ENCODE assay signal across 10 mouse cellular contexts in genomic region chr8:84230735-84231134, GRCm38 (mm10). TPM values are rescaled to one million over a fixed set of nuclear protein-coding genes. Genes with fewer than 3 reads are reported as not detected.
A peak's percentile ranks its signal among the peaks of the same experiment; 100 is the strongest.
DNase-seq lines count a peak whose midpoint lies in the region; ATAC-seq and TF ChIP-seq lines count a peak whose summit lies in the region.
"Had no signal": no experiment of that assay in that cellular context is flagged by ENCODE, and none has a peak within 500 bp of the region (broad histone marks: within the 10 kb centered on the region; RNA-seq: fewer than 3 reads in every experiment).

No protein-coding gene starts in this region.

- peak; percentile 12; the same call in 1 of the 2 replicates for TF ChIP-seq RAD21 in MEL (IDR thresholded peaks at IDR 0.05; ENCODE audit: low read depth, low read length)

- H3K27ac ChIP-seq in intestine, embryonic 14.5 days (ENCODE audit: low read depth) = no peak overlapping the region
- H3K27ac ChIP-seq in intestine, embryonic 15.5 days = no peak overlapping the region
- H3K27ac ChIP-seq in midbrain, embryonic 13.5 days = no peak overlapping the region
- H3K27ac ChIP-seq in midbrain, embryonic 16.5 days (ENCODE audit: low read length) = no peak overlapping the region
- no peak overlapping the region for H3K27ac ChIP-seq in MEL (ENCODE audit: control insufficient read depth, low read depth, low read length)
- no peak overlapping the region for H3K27ac ChIP-seq in forebrain, embryonic 13.5 days
- H3K27ac ChIP-seq: embryonic facial prominence, embryonic 15.5 days had no signal

- H3K9me3 ChIP-seq in intestine, embryonic 14.5 days (ENCODE audit: control insufficient read depth, low read length) = no peaks in the 10 kb centered on the region
- no peaks in the 10 kb centered on the region for H3K9me3 ChIP-seq in intestine, embryonic 15.5 days
- no peaks in the 10 kb centered on the region for H3K9me3 ChIP-seq in midbrain, embryonic 13.5 days
- H3K9me3 ChIP-seq in midbrain, embryonic 16.5 days (replicated peaks; ENCODE audit: control insufficient read depth, low read length, poor library complexity, severe bottlenecking) = no peaks in the 10 kb centered on the region
- no peaks in the 10 kb centered on the region for H3K9me3 ChIP-seq in MEL (replicated peaks; ENCODE audit: insufficient read depth, low read length)
- H3K9me3 ChIP-seq in forebrain, embryonic 13.5 days (replicated peaks) = no peaks in the 10 kb centered on the region
- H3K9me3 ChIP-seq: embryonic facial prominence, embryonic 15.5 days had no signal

- WGBS in intestine, embryonic 14.5 days = 74% methylated on average over 17 of the region's 17 CpGs
- 77% methylated on average over 17 of the region's 17 CpGs for WGBS in intestine, embryonic 15.5 days
- WGBS in midbrain, embryonic 13.5 days = 79% methylated on average over 17 of the region's 17 CpGs
- 72% methylated on average over 17 of the region's 17 CpGs for WGBS in midbrain, embryonic 16.5 days
- 75% methylated on average over 17 of the region's 17 CpGs for WGBS in forebrain, embryonic 13.5 days

- no peak for DNase-seq in intestine, embryonic 14.5 days (ENCODE audit: low spot score)
- no peak for DNase-seq in MEL (ENCODE audit: low read depth, low spot score)
- DNase-seq in induced T-regulatory cell, adult 2 months (ENCODE audit: low read depth) = peak; percentile 40
- DNase-seq: adrenal gland, adult 8-10 months; cerebellum, adult 18-20 months had no signal

- H3K4me2 ChIP-seq in intestine, embryonic 14.5 days (ENCODE audit: low read length) = no peak overlapping the region
- no peak overlapping the region for H3K4me2 ChIP-seq in intestine, embryonic 15.5 days (replicated peaks)
- H3K4me2 ChIP-seq in midbrain, embryonic 13.5 days (replicated peaks) = no peak overlapping the region
- no peak overlapping the region for H3K4me2 ChIP-seq in midbrain, embryonic 16.5 days (ENCODE audit: low read length)
- no peak overlapping the region for H3K4me2 ChIP-seq in forebrain, embryonic 13.5 days
- H3K4me2 ChIP-seq: embryonic facial prominence, embryonic 15.5 days had no signal

- no peak for TF ChIP-seq POLR2A in MEL (IDR thresholded peaks at IDR 0.05; ENCODE audit: control insufficient read depth in 1 of 2, insufficient read depth in 1 of 2, low read depth in 1 of 2, low read length in 2 of 2, poor library complexity in 1 of 2)

- no peak overlapping the region for H3K4me3 ChIP-seq in intestine, embryonic 14.5 days (ENCODE audit: low read depth, low read length)
- H3K4me3 ChIP-seq in intestine, embryonic 15.5 days (replicated peaks) = no peak overlapping the region
- no peak overlapping the region for H3K4me3 ChIP-seq in midbrain, embryonic 13.5 days (replicated peaks)
- no peak overlapping the region for H3K4me3 ChIP-seq in midbrain, embryonic 16.5 days (ENCODE audit: low read depth, low read length)
- no peak overlapping the region for H3K4me3 ChIP-seq in MEL (ENCODE audit: control insufficient read depth in 1 of 2, insufficient read depth in 1 of 2, low read depth in 2 of 2, low read length in 2 of 2)
- H3K4me3 ChIP-seq in forebrain, embryonic 13.5 days = no peak overlapping the region
- H3K4me3 ChIP-seq: embryonic facial prominence, embryonic 15.5 days had no signal

- 0 out of 2 replicates have a peak, but pooled peaks have one; percentile 4 for ATAC-seq in intestine, embryonic 14.5 days (replicated peaks; ENCODE audit: low FRiP score, low TSS enrichment, low read depth)
- ATAC-seq in intestine, embryonic 15.5 days = no peak
- 0 out of 2 replicates have a peak, but pooled peaks have one; percentile 21 for ATAC-seq in midbrain, embryonic 13.5 days
- ATAC-seq in midbrain, embryonic 16.5 days = no peak
- no peak for ATAC-seq in forebrain, embryonic 13.5 days

- H3K79me2 ChIP-seq in MEL (ENCODE audit: control insufficient read depth, insufficient read depth, low read length, poor library complexity) = no peaks in the 10 kb centered on the region

- peak in 2 of 3 experiments; percentile 38 to 44; a peak in 4 of 6 replicates for TF ChIP-seq CTCF in MEL (IDR thresholded peaks at IDR 0.05 in 2 of 3, conservative IDR thresholded peaks at IDR 0.05 in 1 of 3; ENCODE audit: control insufficient read depth in 1 of 3, insufficient read depth in 1 of 3, low read depth in 2 of 3, low read length in 3 of 3, poor library complexity in 1 of 3, severe bottlenecking in 1 of 3)

- H3K4me1 ChIP-seq in intestine, embryonic 14.5 days (replicated peaks; ENCODE audit: control insufficient read depth, insufficient read depth, low read length) = peaks cover 5% of the 10 kb centered on the region; the same call in 1 of the 2 replicates
- peaks cover 6% of the 10 kb centered on the region for H3K4me1 ChIP-seq in intestine, embryonic 15.5 days (replicated peaks)
- peaks cover 34% of the 10 kb centered on the region for H3K4me1 ChIP-seq in midbrain, embryonic 13.5 days (replicated peaks)
- peaks cover 20% of the 10 kb centered on the region for H3K4me1 ChIP-seq in midbrain, embryonic 16.5 days (ENCODE audit: control insufficient read depth, insufficient read depth, low read length)
- no peaks in the 10 kb centered on the region for H3K4me1 ChIP-seq in MEL (ENCODE audit: control insufficient read depth in 1 of 2, insufficient read depth in 2 of 2, low read length in 2 of 2)
- peaks cover 32% of the 10 kb centered on the region for H3K4me1 ChIP-seq in forebrain, embryonic 13.5 days

- H3K27me3 ChIP-seq in intestine, embryonic 14.5 days (replicated peaks; ENCODE audit: control insufficient read depth, insufficient read depth, low read length) = no peaks in the 10 kb centered on the region
- no peaks in the 10 kb centered on the region for H3K27me3 ChIP-seq in intestine, embryonic 15.5 days (replicated peaks)
- H3K27me3 ChIP-seq in midbrain, embryonic 13.5 days = no peaks in the 10 kb centered on the region
- H3K27me3 ChIP-seq in midbrain, embryonic 16.5 days (ENCODE audit: control insufficient read depth, insufficient read depth, low read depth, low read length) = no peaks in the 10 kb centered on the region
- H3K27me3 ChIP-seq in MEL (ENCODE audit: control insufficient read depth in 1 of 2, insufficient read depth in 2 of 2, low read length in 2 of 2) = no peaks in the 10 kb centered on the region
- H3K27me3 ChIP-seq in forebrain, embryonic 13.5 days = no peaks in the 10 kb centered on the region
- H3K27me3 ChIP-seq: embryonic facial prominence, embryonic 15.5 days had no signal

- peaks cover 69% of the 10 kb centered on the region for H3K36me3 ChIP-seq in intestine, embryonic 14.5 days (ENCODE audit: control insufficient read depth, insufficient read depth, low read length)
- H3K36me3 ChIP-seq in intestine, embryonic 15.5 days = peaks cover 20% of the 10 kb centered on the region
- peaks cover 92% of the 10 kb centered on the region for H3K36me3 ChIP-seq in midbrain, embryonic 13.5 days
- H3K36me3 ChIP-seq in midbrain, embryonic 16.5 days (ENCODE audit: control insufficient read depth, insufficient read depth, low read length) = peaks cover 35% of the 10 kb centered on the region
- H3K36me3 ChIP-seq in MEL (ENCODE audit: control insufficient read depth in 1 of 2, insufficient read depth in 2 of 2, low read length in 2 of 2) = no peaks in the 10 kb centered on the region
- peaks cover 92% of the 10 kb centered on the region for H3K36me3 ChIP-seq in forebrain, embryonic 13.5 days (ENCODE audit: poor library complexity, severe bottlenecking)

- no peak for TF ChIP-seq EP300 in MEL (IDR thresholded peaks at IDR 0.05; ENCODE audit: low read depth in 1 of 2, low read length in 2 of 2)

- no peak overlapping the region for H3K9ac ChIP-seq in intestine, embryonic 14.5 days (ENCODE audit: low read length)
- no peak overlapping the region for H3K9ac ChIP-seq in intestine, embryonic 15.5 days
- no peak overlapping the region for H3K9ac ChIP-seq in midbrain, embryonic 13.5 days (replicated peaks)
- H3K9ac ChIP-seq in midbrain, embryonic 16.5 days (ENCODE audit: low read depth, low read length) = no peak overlapping the region
- H3K9ac ChIP-seq in MEL (ENCODE audit: control insufficient read depth, low read depth, low read length, poor library complexity, severe bottlenecking) = no peak overlapping the region
- no peak overlapping the region for H3K9ac ChIP-seq in forebrain, embryonic 13.5 days
- H3K9ac ChIP-seq: embryonic facial prominence, embryonic 15.5 days had no signal

RNA-seq across cellular contexts. Expression of gene Zswim4, which starts 6.1 kb away (rescaled TPM):
- polyA plus RNA-seq in intestine, embryonic 14.5 days (2014; fragmentation: Nextera tagmentation; extraction: Ambion mirVana) = 10.9 and 11.5 TPM in 2 replicates
- 9.0 TPM in 2 replicates for polyA plus RNA-seq in intestine, embryonic 15.5 days (2015; fragmentation: Nextera tagmentation; extraction: Ambion mirVana)
- 44.9 and 47.4 TPM in 2 replicates for polyA plus RNA-seq in midbrain, embryonic 13.5 days (2015; fragmentation: Nextera tagmentation; extraction: Ambion mirVana)
- 22.4 and 26.4 TPM in 2 replicates for polyA plus RNA-seq in midbrain, embryonic 16.5 days (2015; fragmentation: Nextera tagmentation; extraction: Ambion mirVana)
- total RNA-seq in MEL (2012; rRNA removed) = 3.6 and 4.4 TPM in 2 replicates
- polyA plus RNA-seq in MEL (2012; ENCODE audit: insufficient read depth in 1 of 2, insufficient read length in 2 of 2, low read depth in 1 of 2, low replicate concordance in 2 of 2, missing spikeins in 1 of 2) = 1 to 10 TPM in 1 of 2 experiments, not detected in 1; 7.4 TPM
- 43.1 and 44.0 TPM in 2 replicates for polyA plus RNA-seq in forebrain, embryonic 13.5 days (2015; fragmentation: Nextera tagmentation; extraction: Ambion mirVana)

RNA-seq across cellular contexts. Expression of gene D8Ertd738e, which starts 18.8 kb away (rescaled TPM):
- polyA plus RNA-seq in intestine, embryonic 14.5 days (2014; fragmentation: Nextera tagmentation; extraction: Ambion mirVana) = 377 and 380 TPM in 2 replicates
- polyA plus RNA-seq in intestine, embryonic 15.5 days (2015; fragmentation: Nextera tagmentation; extraction: Ambion mirVana) = 292 and 312 TPM in 2 replicates
- 261 and 273 TPM in 2 replicates for polyA plus RNA-seq in midbrain, embryonic 13.5 days (2015; fragmentation: Nextera tagmentation; extraction: Ambion mirVana)
- 229 and 244 TPM in 2 replicates for polyA plus RNA-seq in midbrain, embryonic 16.5 days (2015; fragmentation: Nextera tagmentation; extraction: Ambion mirVana)
- total RNA-seq in MEL (2012; rRNA removed) = 159 and 164 TPM in 2 replicates
- 100 to 1,000 TPM in 1 of 2 experiments, not detected in 1; 149 TPM for polyA plus RNA-seq in MEL (2012; ENCODE audit: insufficient read depth in 1 of 2, insufficient read length in 2 of 2, low read depth in 1 of 2, low replicate concordance in 2 of 2, missing spikeins in 1 of 2)
- 294 and 310 TPM in 2 replicates for polyA plus RNA-seq in forebrain, embryonic 13.5 days (2015; fragmentation: Nextera tagmentation; extraction: Ambion mirVana)

RNA-seq across cellular contexts. Expression of gene Mri1, which starts 26.4 kb away (rescaled TPM):
- polyA plus RNA-seq in intestine, embryonic 14.5 days (2014; fragmentation: Nextera tagmentation; extraction: Ambion mirVana) = 79.7 and 90.6 TPM in 2 replicates
- 72.4 and 77.5 TPM in 2 replicates for polyA plus RNA-seq in intestine, embryonic 15.5 days (2015; fragmentation: Nextera tagmentation; extraction: Ambion mirVana)
- 49.7 and 57.5 TPM in 2 replicates for polyA plus RNA-seq in midbrain, embryonic 13.5 days (2015; fragmentation: Nextera tagmentation; extraction: Ambion mirVana)
- 41.1 and 43.4 TPM in 2 replicates for polyA plus RNA-seq in midbrain, embryonic 16.5 days (2015; fragmentation: Nextera tagmentation; extraction: Ambion mirVana)
- total RNA-seq in MEL (2012; rRNA removed) = 26.8 and 27.8 TPM in 2 replicates
- polyA plus RNA-seq in MEL (2012; ENCODE audit: insufficient read depth in 1 of 2, insufficient read length in 2 of 2, low read depth in 1 of 2, low replicate concordance in 2 of 2, missing spikeins in 1 of 2) = 10 to 100 TPM in 1 of 2 experiments, not detected in 1; 43.2 TPM
- 57.3 and 64.1 TPM in 2 replicates for polyA plus RNA-seq in forebrain, embryonic 13.5 days (2015; fragmentation: Nextera tagmentation; extraction: Ambion mirVana)

RNA-seq across cellular contexts. Expression of gene Ccdc130, which starts 39.4 kb away (rescaled TPM):
- 20.6 and 22.5 TPM in 2 replicates for polyA plus RNA-seq in intestine, embryonic 14.5 days (2014; fragmentation: Nextera tagmentation; extraction: Ambion mirVana)
- polyA plus RNA-seq in intestine, embryonic 15.5 days (2015; fragmentation: Nextera tagmentation; extraction: Ambion mirVana) = 14.3 and 16.8 TPM in 2 replicates
- polyA plus RNA-seq in midbrain, embryonic 13.5 days (2015; fragmentation: Nextera tagmentation; extraction: Ambion mirVana) = 22.3 and 24.0 TPM in 2 replicates
- polyA plus RNA-seq in midbrain, embryonic 16.5 days (2015; fragmentation: Nextera tagmentation; extraction: Ambion mirVana) = 23.0 and 25.4 TPM in 2 replicates
- 8.2 and 10.2 TPM in 2 replicates for total RNA-seq in MEL (2012; rRNA removed)
- 10 to 100 TPM in 1 of 2 experiments, not detected in 1; 26.0 TPM for polyA plus RNA-seq in MEL (2012; ENCODE audit: insufficient read depth in 1 of 2, insufficient read length in 2 of 2, low read depth in 1 of 2, low replicate concordance in 2 of 2, missing spikeins in 1 of 2)
- 26.8 and 28.9 TPM in 2 replicates for polyA plus RNA-seq in forebrain, embryonic 13.5 days (2015; fragmentation: Nextera tagmentation; extraction: Ambion mirVana)

RNA-seq across cellular contexts. Expression of gene Nanos3, which starts 45.7 kb away (rescaled TPM):
- polyA plus RNA-seq in intestine, embryonic 14.5 days (2014; fragmentation: Nextera tagmentation; extraction: Ambion mirVana) = 4.1 and 4.4 TPM in 2 replicates
- polyA plus RNA-seq in intestine, embryonic 15.5 days (2015; fragmentation: Nextera tagmentation; extraction: Ambion mirVana) = 2.5 and 2.9 TPM in 2 replicates
- 8.8 and 11.6 TPM in 2 replicates for polyA plus RNA-seq in midbrain, embryonic 13.5 days (2015; fragmentation: Nextera tagmentation; extraction: Ambion mirVana)
- polyA plus RNA-seq in midbrain, embryonic 16.5 days (2015; fragmentation: Nextera tagmentation; extraction: Ambion mirVana) = 6.6 and 7.1 TPM in 2 replicates
- 0.56 and 2.0 TPM in 2 replicates for total RNA-seq in MEL (2012; rRNA removed)
- polyA plus RNA-seq in MEL (2012; ENCODE audit: insufficient read depth in 1 of 2, insufficient read length in 2 of 2, low read depth in 1 of 2, low replicate concordance in 2 of 2, missing spikeins in 1 of 2) = 1 to 10 TPM in 1 of 2 experiments, not detected in 1; 1.7 TPM
- 4.7 and 6.5 TPM in 2 replicates for polyA plus RNA-seq in forebrain, embryonic 13.5 days (2015; fragmentation: Nextera tagmentation; extraction: Ambion mirVana)

Comparison
In these comparisons a context has a peak if more than half of its experiments do, and no peak if none do; other contexts are left out.
1. ATAC-seq: peak in intestine, embryonic 14.5 days (single experiment) and midbrain, embryonic 13.5 days (single experiment); none in intestine, embryonic 15.5 days (single experiment), midbrain, embryonic 16.5 days (single experiment) and forebrain, embryonic 13.5 days (single experiment).